Mouse (Mus musculus) left cerebral cortex, postnatal 25 days (tissue): Measurements from ENCODE around the gene Sost. TPM values are rescaled to one million over a fixed set of nuclear protein-coding genes. Genes with fewer than 3 reads are reported as not detected.

Source experiments
- DNase-seq, 2 experiments: peaks; one replicate each; pipeline ENCODE4 v3.0.0; 2022; ENCODE audit warnings: low spot score in 2 of 2, mixed read lengths in 1 of 2
- intact Hi-C: fragments of 180-260 bp; cut with DNase I; formaldehyde crosslinking; loops from one replicate; pipeline ENCODE4 v1.15.1; 2025
- total RNA-seq, 2 experiments: library from RNA; stranded (reverse); gene quantifications; 2 replicates each; pipeline ENCODE4 v1.2.3; 2021

The Sost gene
- total RNA-seq, result not detected

- no peak for DNase-seq
- intact Hi-C loops, result loop anchor here (5.0 kb wide), 1 partner anchor 205 kb away; no protein-coding TSS in a partner anchor
Measured at GRCm38 (mm10) chr11:101966965-101967614, at the start of gene Sost. Gene Sost, minus strand, starts transcription at chr11:101967015.

- intact Hi-C loops, result no loop called here
Measured at GRCm38 (mm10) chr11:102016136-102016535, 49.3 kb upstream of the Sost start.

GRCm38 (mm10) chr11:102015472-102015871 lies 48.7 kb upstream of the Sost start:
- no peak for DNase-seq
- intact Hi-C loops, result no loop called here

More at GRCm38 (mm10) chr11:102016136-102016535, 49.3 kb upstream of the Sost start:
- no peak for DNase-seq

- intact Hi-C loops, result no loop called here
- DNase-seq, result no peak
Measured at GRCm38 (mm10) chr11:102013201-102013600, 46.4 kb upstream of the Sost start.

- DNase-seq, result no peak
- intact Hi-C loops, result no loop called here
Measured at GRCm38 (mm10) chr11:102011510-102011909, 44.7 kb upstream of the Sost start.

- peak in 1 of 2 experiments; percentile 55 for DNase-seq
- intact Hi-C loops, result no loop called here
Measured at GRCm38 (mm10) chr11:102010140-102010539, 43.3 kb upstream of the Sost start.

- DNase-seq, result no peak
- intact Hi-C loops, result no loop called here
Measured at GRCm38 (mm10) chr11:102008954-102009637, 42.3 kb upstream of the Sost start.

- DNase-seq, result no peak
- intact Hi-C loops, result no loop called here
Measured at GRCm38 (mm10) chr11:102008372-102008771, 41.6 kb upstream of the Sost start.

GRCm38 (mm10) chr11:102006688-102007087 lies 39.9 kb upstream of the Sost start:
- no peak for DNase-seq
- intact Hi-C loops, result no loop called here

- intact Hi-C loops, result no loop called here
- DNase-seq, result no peak
Measured at GRCm38 (mm10) chr11:102006271-102006670, 39.5 kb upstream of the Sost start.

GRCm38 (mm10) chr11:102004251-102004650 lies 37.4 kb upstream of the Sost start:
- intact Hi-C loops, result no loop called here

GRCm38 (mm10) chr11:101999466-101999865 lies 32.7 kb upstream of the Sost start:
- DNase-seq, result no peak
- intact Hi-C loops, result no loop called here

More at GRCm38 (mm10) chr11:102004251-102004650, 37.4 kb upstream of the Sost start:
- no peak for DNase-seq

- no peak for DNase-seq
- intact Hi-C loops, result no loop called here
Measured at GRCm38 (mm10) chr11:101998258-101998657, 31.4 kb upstream of the Sost start.

GRCm38 (mm10) chr11:101995938-101996337 lies 29.1 kb upstream of the Sost start:
- no peak for DNase-seq
- intact Hi-C loops, result no loop called here

GRCm38 (mm10) chr11:101994100-101994499 lies 27.3 kb upstream of the Sost start:
- intact Hi-C loops, result no loop called here
- peak in 1 of 2 experiments; percentile 71 for DNase-seq

GRCm38 (mm10) chr11:101992411-101992810 lies 25.6 kb upstream of the Sost start:
- intact Hi-C loops, result loop anchor here (2.0 kb wide), 1 partner anchor 34 kb away; no protein-coding TSS in a partner anchor
- DNase-seq, result peak in 1 of 2 experiments; percentile 91

GRCm38 (mm10) chr11:101991813-101992212 lies 25.0 kb upstream of the Sost start:
- no peak for DNase-seq
- intact Hi-C loops, result loop anchor here (2.0 kb wide), 1 partner anchor 35 kb away; no protein-coding TSS in a partner anchor

- intact Hi-C loops, result no loop called here
- DNase-seq, result peak in 1 of 2 experiments; percentile 91
Measured at GRCm38 (mm10) chr11:101990244-101990643, 23.4 kb upstream of the Sost start.

GRCm38 (mm10) chr11:101986913-101987312 lies 20.1 kb upstream of the Sost start, which contains the start of gene Dusp3:
Gene Dusp3, minus strand, starts transcription at chr11:101987013.
- intact Hi-C loops, result loop anchor here (1.0 to 5.0 kb wide), 2 partner anchors 53 to 150 kb away; no protein-coding TSS in a partner anchor
- DNase-seq, result no peak

- peak; percentile 82 to 93 for DNase-seq
- intact Hi-C loops, result loop anchor here (1.0 to 5.0 kb wide), 3 partner anchors 41 to 151 kb away; no protein-coding TSS in a partner anchor
Measured at GRCm38 (mm10) chr11:101985990-101986389, 19.2 kb upstream of the Sost start.
